Mouse (Mus musculus) kidney, embryonic 16.5 days (tissue): ENCODE data around the gene 9330161L09Rik. TPM values are rescaled to one million over a fixed set of nuclear protein-coding genes. Genes with fewer than 3 reads are reported as not detected.

Experiments used
- polyA plus RNA-seq: library from polyadenylated mRNA; unstranded; fragments of >200 nt; fragmentation: Nextera tagmentation; extraction: Ambion mirVana; gene quantifications from 2 replicates; pipeline ENCODE4 v1.2.1, GENCODE M21; 2015

Gene 9330161L09Rik
- polyA plus RNA-seq, 1 experiment from 2014 or later: not detected

Other genes with a start within 250 kb of the 9330161L09Rik start
- gene Prima1, start 165.7 kb downstream of the 9330161L09Rik start, polyA plus RNA-seq: 0.47 and 1.5 TPM in 2 replicates
- gene Fam181a, start 96.8 kb downstream of the 9330161L09Rik start, polyA plus RNA-seq: not detected in 2 replicates
- 1.3 and 4.5 TPM in 2 replicates for gene Asb2, start 51.8 kb downstream of the 9330161L09Rik start, polyA plus RNA-seq
- gene Otub2, start 19.1 kb downstream of the 9330161L09Rik start, polyA plus RNA-seq: 7.7 and 8.1 TPM in 2 replicates
- gene Ddx24, start 18.0 kb upstream of the 9330161L09Rik start, polyA plus RNA-seq: 74.6 and 92.1 TPM in 2 replicates
- 32.8 and 39.5 TPM in 2 replicates for gene Ifi27, start 26.4 kb upstream of the 9330161L09Rik start, polyA plus RNA-seq
- gene Ifi27l2a, start 35.9 kb upstream of the 9330161L09Rik start, polyA plus RNA-seq: 6.6 and 7.2 TPM in 2 replicates
- gene Ifi27l2b, start 49.4 kb upstream of the 9330161L09Rik start, polyA plus RNA-seq: not detected in 2 replicates
- gene Ppp4r4, start 124.5 kb upstream of the 9330161L09Rik start, polyA plus RNA-seq: 1.1 and 1.2 TPM in 2 replicates
- 2.4 and 2.7 TPM in 2 replicates for gene Serpina10, start 223.6 kb upstream of the 9330161L09Rik start, polyA plus RNA-seq
- gene Serpina6, start 249.4 kb upstream of the 9330161L09Rik start, polyA plus RNA-seq: 7.8 and 12.7 TPM in 2 replicates